Mouse (Mus musculus) WW6 (cell line): ENCODE measurements around the gene Gpr84.
A peak's percentile ranks its signal among the peaks of the same experiment; 100 is the strongest.

Source experiments
- DNase-seq: peaks from one replicate; pipeline ENCODE4 v3.0.0-alpha.2; 2013; ENCODE audit warnings: low read depth, low spot score

The Gpr84 gene

GRCm38 (mm10) chr15:103289600-103289999 is 20.8 kb downstream of the Gpr84 start:
- DNase-seq = no peak

- DNase-seq = no peak
Measured at GRCm38 (mm10) chr15:103285778-103286417, 24.5 kb downstream of the Gpr84 start.

GRCm38 (mm10) chr15:103284647-103285046 is 25.8 kb downstream of the Gpr84 start:
- no peak for DNase-seq

- DNase-seq = no peak
Measured at GRCm38 (mm10) chr15:103284066-103284465, 26.3 kb downstream of the Gpr84 start.

- DNase-seq = no peak
Measured at GRCm38 (mm10) chr15:103281465-103282205, 28.8 kb downstream of the Gpr84 start.

GRCm38 (mm10) chr15:103280817-103281464 is 29.5 kb downstream of the Gpr84 start:
- DNase-seq = no peak

GRCm38 (mm10) chr15:103279750-103280149 is 30.7 kb downstream of the Gpr84 start:
- no peak for DNase-seq

GRCm38 (mm10) chr15:103277949-103278348 is 32.5 kb downstream of the Gpr84 start:
- DNase-seq = no peak

GRCm38 (mm10) chr15:103275943-103276342 is 34.5 kb downstream of the Gpr84 start:
- peak; percentile 53 for DNase-seq

GRCm38 (mm10) chr15:103272419-103273279 is 37.8 kb downstream of the Gpr84 start, which contains the start of gene Copz1:
Gene Copz1, plus strand, starts transcription at chr15:103272714.
- peak; percentile 97 for DNase-seq

GRCm38 (mm10) chr15:103268903-103269302 is 41.5 kb downstream of the Gpr84 start:
- no peak for DNase-seq

- no peak for DNase-seq
Measured at GRCm38 (mm10) chr15:103264794-103265193, 45.6 kb downstream of the Gpr84 start.

GRCm38 (mm10) chr15:103259989-103260388 is 50.4 kb downstream of the Gpr84 start:
- no peak for DNase-seq

- no peak for DNase-seq
Measured at GRCm38 (mm10) chr15:103259162-103259561, 51.2 kb downstream of the Gpr84 start.
